8 mouse cellular contexts compared by ENCODE assay signal in genomic region chr5:5749772-5750222, GRCm38 (mm10). TPM values are rescaled to one million over a fixed set of nuclear protein-coding genes. Genes with fewer than 3 reads are reported as not detected.
A peak's percentile ranks its signal among the peaks of the same experiment; 100 is the strongest.
DNase-seq lines count a peak whose midpoint lies in the region; ATAC-seq and TF ChIP-seq lines count a peak whose summit lies in the region.

No protein-coding gene starts in this region.

- peaks cover 7% of the 10 kb centered on the region for H3K4me1 ChIP-seq in heart, embryonic 15.5 days (replicated peaks)
- no peaks in the 10 kb centered on the region for H3K4me1 ChIP-seq in kidney, postnatal 0 days (replicated peaks; ENCODE audit: insufficient read depth, low read length)
- H3K4me1 ChIP-seq in liver, embryonic 13.5 days (replicated peaks), result 0 out of 2 replicates have a peak, but pooled peaks cover 5% of the 10 kb centered on the region
- no peaks in the 10 kb centered on the region; the same call in 1 of the 2 replicates for H3K4me1 ChIP-seq in neural tube, embryonic 14.5 days (ENCODE audit: control insufficient read depth, insufficient read depth, low read length)

- TF ChIP-seq CTCF in kidney, postnatal 0 days (IDR thresholded peaks at IDR 0.05; ENCODE audit: low read depth), result peak; percentile 75

- peak overlapping the region; percentile 61 for H3K9ac ChIP-seq in heart, embryonic 15.5 days
- H3K9ac ChIP-seq in kidney, postnatal 0 days (ENCODE audit: low read depth, low read length), result no peak overlapping the region
- 0 out of 2 replicates have a peak overlapping the region, but pooled peaks have one; percentile 9 for H3K9ac ChIP-seq in liver, embryonic 13.5 days
- no peak overlapping the region for H3K9ac ChIP-seq in neural tube, embryonic 14.5 days (replicated peaks; ENCODE audit: low read depth, low read length)

- 2% methylated on average over 13 of the region's 13 CpGs for WGBS in heart, embryonic 15.5 days
- 0% methylated on average over 13 of the region's 13 CpGs for WGBS in kidney, postnatal 0 days
- WGBS in liver, embryonic 13.5 days (ENCODE audit: insufficient replicate concordance), result under 1% methylated on average over 13 of the region's 13 CpGs
- under 1% methylated on average over 13 of the region's 13 CpGs for WGBS in neural tube, embryonic 14.5 days

- peak overlapping the region; percentile 76 for H3K4me3 ChIP-seq in heart, embryonic 15.5 days
- peak overlapping the region; percentile 45 for H3K4me3 ChIP-seq in kidney, postnatal 0 days (replicated peaks; ENCODE audit: low read depth, low read length)
- peak overlapping the region; percentile 60 for H3K4me3 ChIP-seq in liver, embryonic 13.5 days (replicated peaks)
- peak overlapping the region; percentile 52 for H3K4me3 ChIP-seq in neural tube, embryonic 14.5 days (ENCODE audit: low read depth, low read length)

- peaks cover 14% of the 10 kb centered on the region for H3K27me3 ChIP-seq in heart, embryonic 15.5 days
- H3K27me3 ChIP-seq in kidney, postnatal 0 days (ENCODE audit: insufficient read depth, low read length), result no peaks in the 10 kb centered on the region
- H3K27me3 ChIP-seq in liver, embryonic 13.5 days, result peaks cover 17% of the 10 kb centered on the region
- peaks cover 3% of the 10 kb centered on the region; the same call in 1 of the 2 replicates for H3K27me3 ChIP-seq in neural tube, embryonic 14.5 days (ENCODE audit: control insufficient read depth, insufficient read depth, low read length)

- peak overlapping the region; percentile 99 for H3K4me2 ChIP-seq in heart, embryonic 15.5 days
- H3K4me2 ChIP-seq in kidney, postnatal 0 days (ENCODE audit: low read length), result peak overlapping the region; percentile 81
- H3K4me2 ChIP-seq in liver, embryonic 13.5 days, result peak overlapping the region; percentile 71
- peak overlapping the region; percentile 93 for H3K4me2 ChIP-seq in neural tube, embryonic 14.5 days (ENCODE audit: low read depth, low read length)

- H3K9me3 ChIP-seq in heart, embryonic 15.5 days (replicated peaks), result no peaks in the 10 kb centered on the region
- H3K9me3 ChIP-seq in kidney, postnatal 0 days (replicated peaks; ENCODE audit: low read length), result no peaks in the 10 kb centered on the region
- no peaks in the 10 kb centered on the region for H3K9me3 ChIP-seq in liver, embryonic 13.5 days (replicated peaks)
- no peaks in the 10 kb centered on the region for H3K9me3 ChIP-seq in neural tube, embryonic 14.5 days (ENCODE audit: control insufficient read depth, low read length)

- H3K36me3 ChIP-seq in heart, embryonic 15.5 days, result no peaks in the 10 kb centered on the region
- H3K36me3 ChIP-seq in kidney, postnatal 0 days (ENCODE audit: insufficient read depth, low read length), result no peaks in the 10 kb centered on the region
- no peaks in the 10 kb centered on the region for H3K36me3 ChIP-seq in liver, embryonic 13.5 days
- no peaks in the 10 kb centered on the region for H3K36me3 ChIP-seq in neural tube, embryonic 14.5 days (ENCODE audit: control insufficient read depth, insufficient read depth, low read length)

- H3K27ac ChIP-seq in heart, embryonic 15.5 days, result no peak overlapping the region
- no peak overlapping the region for H3K27ac ChIP-seq in kidney, postnatal 0 days
- H3K27ac ChIP-seq in liver, embryonic 13.5 days, result no peak overlapping the region
- no peak overlapping the region for H3K27ac ChIP-seq in neural tube, embryonic 14.5 days (ENCODE audit: low read depth, low read length)

- peak; percentile 59 for ATAC-seq in activated CD4-positive, CD25-positive, alpha-beta regulatory T cell, adult 4 months
- no peak for ATAC-seq in heart, embryonic 15.5 days (replicated peaks; ENCODE audit: insufficient number of reproducible peaks, insufficient read depth, low FRiP score, low read depth)
- ATAC-seq in kidney, postnatal 0 days (replicated peaks; ENCODE audit: low FRiP score, low read depth), result peak; percentile 61
- 0 out of 2 replicates have a peak, but pooled peaks have one; percentile 13 for ATAC-seq in liver, embryonic 13.5 days (ENCODE audit: low read depth)
- ATAC-seq in neural tube, embryonic 14.5 days (ENCODE audit: low read depth), result peak; percentile 82

- DNase-seq in 416B (ENCODE audit: low read depth), result peak; percentile 26
- DNase-seq in embryo, embryonic 11 days, result peak; percentile 74
- peak; percentile 78 for DNase-seq in kidney, postnatal 0 days (ENCODE audit: low spot score)
- DNase-seq in liver, embryonic 13.5 days, result no peak
- DNase-seq in thymus, adult 18-20 months, result no peak

RNA-seq across cellular contexts. Expression of gene Steap1, which starts 0.7 kb away (rescaled TPM):
- polyA plus RNA-seq in activated CD4-positive, CD25-positive, alpha-beta regulatory T cell, adult 4 months (2017; shearing (Covaris generic)), result not detected
- 1.7 and 2.3 TPM in 2 replicates for polyA plus RNA-seq in heart, embryonic 15.5 days (2015; fragmentation: Nextera tagmentation; extraction: Ambion mirVana)
- 12.1 and 13.2 TPM in 2 replicates for polyA plus RNA-seq in kidney, postnatal 0 days (2015; fragmentation: Nextera tagmentation; extraction: Ambion mirVana)
- 6.9 and 7.8 TPM in 2 replicates for polyA plus RNA-seq in liver, embryonic 13.5 days (2015; fragmentation: Nextera tagmentation; extraction: Ambion mirVana)
- 0.88 and 1.8 TPM in 2 replicates for polyA plus RNA-seq in neural tube, embryonic 14.5 days (2014; fragmentation: Nextera tagmentation; extraction: Ambion mirVana)

RNA-seq across cellular contexts. Expression of gene Steap2, which starts 55.4 kb away (rescaled TPM):
- under 1 TPM in 1 of 2 experiments, not detected in 1; 0.03 TPM for polyA plus RNA-seq in activated CD4-positive, CD25-positive, alpha-beta regulatory T cell, adult 4 months (2017; shearing (Covaris generic))
- 1.9 and 2.9 TPM in 2 replicates for polyA plus RNA-seq in heart, embryonic 15.5 days (2015; fragmentation: Nextera tagmentation; extraction: Ambion mirVana)
- 24.8 and 25.0 TPM in 2 replicates for polyA plus RNA-seq in kidney, postnatal 0 days (2015; fragmentation: Nextera tagmentation; extraction: Ambion mirVana)
- polyA plus RNA-seq in liver, embryonic 13.5 days (2015; fragmentation: Nextera tagmentation; extraction: Ambion mirVana), result 4.9 and 6.6 TPM in 2 replicates
- polyA plus RNA-seq in neural tube, embryonic 14.5 days (2014; fragmentation: Nextera tagmentation; extraction: Ambion mirVana), result 7.5 and 9.5 TPM in 2 replicates

Comparison
In these comparisons a context has a peak if more than half of its experiments do, and no peak if none do; other contexts are left out.
1. DNase-seq: peak in 416B (single experiment), embryo, embryonic 11 days (single experiment) and kidney, postnatal 0 days (single experiment); none in liver, embryonic 13.5 days (single experiment) and thymus, adult 18-20 months (0 of 2).
2. H3K9ac ChIP-seq: peak in heart, embryonic 15.5 days (single experiment) and liver, embryonic 13.5 days (single experiment); none in kidney, postnatal 0 days (single experiment) and neural tube, embryonic 14.5 days (single experiment).
3. Peak in every context shown above with its lines, with median percentiles within 50 percentile points of each other: H3K4me2 ChIP-seq and H3K4me3 ChIP-seq.